Mouse (Mus musculus) ES-Bruce4 (cell line): Measurements from ENCODE around the gene Samd4b.

Experiments
- CTCF ChIP-seq: IDR thresholded peaks from one replicate; pipeline ENCODE4 v1.8.1; 2011; ENCODE audit warnings: low read depth, low read length
- EP300 ChIP-seq: IDR thresholded peaks from 2 replicates; pipeline ENCODE4 v1.6.1; 2011; ENCODE audit warnings: low read depth, low read length; ENCODE audit not compliant: insufficient read depth
- POLR2A ChIP-seq: IDR thresholded peaks from one replicate; pipeline ENCODE4 v1.8.1; 2011; ENCODE audit warnings: low read length; ENCODE audit not compliant: insufficient read depth

DNA sequence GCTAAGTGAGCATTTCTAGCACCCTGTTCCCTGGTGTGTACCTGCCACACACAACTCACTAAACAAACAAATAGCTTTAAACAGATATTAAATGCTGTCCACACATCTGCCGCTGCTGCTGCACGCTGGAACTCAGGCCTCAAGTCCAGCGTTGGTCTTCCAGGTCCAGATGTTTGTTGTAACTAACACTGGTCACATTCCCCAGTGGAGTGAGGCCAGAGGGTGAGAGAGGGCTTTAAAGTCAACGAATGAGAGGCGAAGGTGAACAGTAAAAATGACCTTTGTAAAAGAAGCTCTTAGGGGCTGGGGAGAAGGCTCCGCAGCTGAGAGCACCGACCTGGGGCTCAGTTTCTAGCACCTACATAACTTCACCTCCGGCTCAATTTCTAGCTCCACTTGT is 43.6 kb upstream of the Samd4b start:
- TF ChIP-seq EP300, result no peak
- TF ChIP-seq CTCF, result no peak
- no peak for TF ChIP-seq POLR2A
